Mouse (Mus musculus) limb, embryonic 12.5 days (tissue): ENCODE measurements at regions not wholly inside any gene's neighbourhood (a gene's known extent, or its start where the extent isn't known, plus 50 kb on each side); places are given as distances from the start of the nearest gene placed in this dataset.

Experiments
- ATAC-seq: fragments of 200-750 bp; cut with Nextera tagmentation; 2 replicates; pipeline ENCODE4 v1.8.0; 2017; ENCODE audit warnings: low read depth, moderate TSS enrichment; ENCODE audit not compliant: insufficient number of reproducible peaks, insufficient read depth, low FRiP score, low TSS enrichment
- H3K27ac ChIP-seq: fragments of 300-500 bp; sonication (generic); 2 replicates; pipeline ENCODE4 v1.5.1; 2016; ENCODE audit warnings: mild to moderate bottlenecking, moderate library complexity
- H3K27me3 ChIP-seq: fragments of 300-500 bp; sonication (generic); 2 replicates; pipeline ENCODE4 v1.6.1; 2016; ENCODE audit warnings: mild to moderate bottlenecking, moderate library complexity
- H3K36me3 ChIP-seq: fragments of 300-500 bp; sonication (generic); 2 replicates; pipeline ENCODE4 v1.6.1; 2016; ENCODE audit warnings: mild to moderate bottlenecking, moderate library complexity
- H3K4me1 ChIP-seq: fragments of 300-500 bp; sonication (generic); replicated peaks from 2 replicates; pipeline ENCODE4 v1.6.1; 2016
- H3K4me2 ChIP-seq: fragments of 300-500 bp; sonication (generic); 2 replicates; pipeline ENCODE4 v1.6.1; 2016; ENCODE audit warnings: mild to moderate bottlenecking, moderate library complexity
- H3K4me3 ChIP-seq: fragments of 300-500 bp; sonication (generic); replicated peaks from 2 replicates; pipeline ENCODE4 v1.5.1; 2016; ENCODE audit warnings: mild to moderate bottlenecking
- H3K9ac ChIP-seq: fragments of 300-500 bp; sonication (generic); replicated peaks from 2 replicates; pipeline ENCODE4 v1.6.1; 2016; ENCODE audit warnings: mild to moderate bottlenecking, moderate library complexity
- H3K9me3 ChIP-seq: fragments of 300-500 bp; sonication (generic); 2 replicates; pipeline ENCODE4 v1.6.1; 2016; ENCODE audit warnings: mild to moderate bottlenecking, moderate library complexity
- WGBS: fragments of 180-500 bp; shearing (Covaris S2); methylation state at CpG from one replicate; pipeline ENCODE4 v1.1.7; 2016; 5-methylcytosine and 5-hydroxymethylcytosine counted together

GRCm38 (mm10) chr5:50343681-50344080 lies 284.9 kb upstream of the Adgra3 start:
- H3K4me2 ChIP-seq = no peak overlapping the region
- H3K27me3 ChIP-seq = no peaks in the 10 kb centered on the region
- 67% methylated on average over 2 of the region's 2 CpGs for WGBS
- H3K9ac ChIP-seq = no peak overlapping the region
- no peak for ATAC-seq
- no peaks in the 10 kb centered on the region for H3K9me3 ChIP-seq
- no peaks in the 10 kb centered on the region for H3K36me3 ChIP-seq
- H3K4me3 ChIP-seq = no peak overlapping the region
- H3K27ac ChIP-seq = no peak overlapping the region
- H3K4me1 ChIP-seq = no peaks in the 10 kb centered on the region

DNA sequence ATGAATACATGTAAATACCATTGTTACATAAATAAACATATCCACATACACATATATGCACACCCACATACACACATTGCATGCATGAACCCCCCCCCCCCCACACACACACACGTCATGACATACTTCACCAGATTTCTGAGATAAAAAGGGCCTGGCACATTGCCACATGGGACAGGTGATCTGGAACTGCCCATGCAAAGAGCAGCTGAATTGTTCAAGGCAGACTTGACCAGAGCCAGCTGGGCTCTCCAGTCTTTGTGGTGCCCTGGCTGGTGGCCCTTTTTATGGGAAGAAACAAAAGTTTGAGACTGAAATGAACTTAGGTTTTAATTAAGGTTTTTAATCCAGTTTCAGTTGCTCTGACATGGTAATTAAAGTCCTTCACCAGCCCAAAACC lies 250.7 kb upstream of the Adgra3 start:
- no peak for ATAC-seq

GRCm38 (mm10) chr5:50303859-50304480 lies 245.2 kb upstream of the Adgra3 start:
- Histone ChIP-seq H3K4me3 (no peak overlapping the region), H3K4me1 (no peaks in the 10 kb centered on the region), H3K27me3 (no peaks in the 10 kb centered on the region), H3K9ac (no peak overlapping the region), H3K9me3 (no peaks in the 10 kb centered on the region), H3K27ac (no peak overlapping the region), H3K4me2 (no peak overlapping the region), H3K36me3 (no peaks in the 10 kb centered on the region)
- no peak for ATAC-seq
- 82% methylated on average over 1 of the region's 1 CpGs for WGBS

More for the DNA sequence above, 250.7 kb upstream of the Adgra3 start:
- no peak overlapping the region for H3K9ac ChIP-seq
- H3K27ac ChIP-seq = no peak overlapping the region
- no peaks in the 10 kb centered on the region for H3K9me3 ChIP-seq
- H3K4me2 ChIP-seq = no peak overlapping the region
- no peaks in the 10 kb centered on the region for H3K27me3 ChIP-seq
- WGBS = 74% methylated on average over 1 of the region's 1 CpGs
- no peak overlapping the region for H3K4me3 ChIP-seq
- H3K36me3 ChIP-seq = no peaks in the 10 kb centered on the region
- no peaks in the 10 kb centered on the region for H3K4me1 ChIP-seq

DNA sequence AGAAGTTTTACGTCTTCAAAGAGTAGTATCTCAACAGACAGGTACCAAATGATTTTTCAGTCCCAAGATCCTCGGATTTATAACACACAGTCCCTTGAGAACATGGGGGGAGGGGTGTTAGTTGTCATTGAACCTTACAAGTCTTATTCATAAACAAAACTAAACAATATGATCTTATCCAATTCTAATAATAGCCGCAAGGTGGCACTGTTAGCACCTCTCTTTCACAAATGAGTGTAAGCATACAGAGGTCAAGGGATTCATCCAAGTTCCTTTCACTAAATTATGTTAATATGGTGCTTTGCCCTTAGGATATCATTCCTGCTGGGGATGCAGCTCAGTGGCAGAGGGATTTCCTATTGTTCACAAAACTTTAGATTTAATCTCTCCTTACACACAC lies 235.0 kb upstream of the Adgra3 start:
- Histone ChIP-seq H3K9ac (no peak overlapping the region), H3K27me3 (no peaks in the 10 kb centered on the region), H3K4me3 (no peak overlapping the region), H3K36me3 (no peaks in the 10 kb centered on the region), H3K9me3 (no peaks in the 10 kb centered on the region), H3K27ac (no peak overlapping the region), H3K4me1 (no peaks in the 10 kb centered on the region), H3K4me2 (no peak overlapping the region)
- WGBS = 51% methylated on average over 3 of the region's 3 CpGs
- ATAC-seq = no peak

DNA sequence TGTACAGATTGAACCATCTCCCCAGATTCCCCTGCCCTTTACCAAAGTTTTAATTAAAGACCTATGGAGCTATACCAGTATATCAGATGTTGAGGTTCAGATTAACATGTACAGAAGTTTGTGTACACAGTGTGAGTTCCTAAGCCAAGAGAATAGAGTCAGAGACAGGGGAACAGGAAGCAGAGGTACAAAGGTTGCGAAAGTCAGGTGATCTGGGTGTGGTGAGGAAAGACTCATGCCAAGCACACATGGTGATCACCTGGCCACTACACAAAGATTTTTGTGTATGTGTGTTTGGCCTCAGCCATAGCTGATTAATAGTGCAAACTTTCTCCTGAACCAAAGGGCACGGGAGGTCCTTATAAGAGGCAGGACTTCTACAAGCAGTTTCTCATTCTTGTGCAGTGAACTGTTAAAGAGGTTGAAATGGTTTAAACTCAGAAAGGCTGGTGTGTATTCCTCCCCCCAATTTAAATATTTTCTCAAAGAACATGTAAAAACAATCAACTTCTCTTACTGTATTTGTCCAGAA lies 232.1 kb upstream of the Adgra3 start:
- Histone ChIP-seq H3K4me3 (no peak overlapping the region), H3K27ac (no peak overlapping the region), H3K9me3 (no peaks in the 10 kb centered on the region), H3K9ac (no peak overlapping the region), H3K36me3 (no peaks in the 10 kb centered on the region), H3K4me2 (no peak overlapping the region), H3K4me1 (no peaks in the 10 kb centered on the region), H3K27me3 (no peaks in the 10 kb centered on the region)
- 93% methylated on average over 2 of the region's 2 CpGs for WGBS
- ATAC-seq = no peak

- H3K4me2 ChIP-seq = no peak overlapping the region
- H3K4me3 ChIP-seq = no peak overlapping the region
- 83% methylated on average over 2 of the region's 2 CpGs for WGBS
- no peaks in the 10 kb centered on the region for H3K9me3 ChIP-seq
- no peaks in the 10 kb centered on the region for H3K36me3 ChIP-seq
- no peak overlapping the region for H3K9ac ChIP-seq
- H3K27ac ChIP-seq = no peak overlapping the region
- no peaks in the 10 kb centered on the region for H3K4me1 ChIP-seq
- no peaks in the 10 kb centered on the region for H3K27me3 ChIP-seq
- ATAC-seq = no peak
Measured at GRCm38 (mm10) chr5:50260417-50260816, 201.6 kb upstream of the Adgra3 start.

GRCm38 (mm10) chr5:50258017-50258416 lies 199.2 kb upstream of the Adgra3 start:
- no peak overlapping the region for H3K27ac ChIP-seq
- H3K9me3 ChIP-seq = no peaks in the 10 kb centered on the region
- WGBS = 94% methylated on average over 1 of the region's 1 CpGs
- no peak overlapping the region for H3K4me2 ChIP-seq
- H3K27me3 ChIP-seq = no peaks in the 10 kb centered on the region
- no peak overlapping the region for H3K9ac ChIP-seq
- H3K36me3 ChIP-seq = no peaks in the 10 kb centered on the region
- no peak overlapping the region for H3K4me3 ChIP-seq
- ATAC-seq = no peak
- no peaks in the 10 kb centered on the region for H3K4me1 ChIP-seq

GRCm38 (mm10) chr5:50234111-50234510 lies 175.3 kb upstream of the Adgra3 start:
- Histone ChIP-seq H3K9me3 (no peaks in the 10 kb centered on the region), H3K27ac (no peak overlapping the region), H3K9ac (no peak overlapping the region), H3K36me3 (no peaks in the 10 kb centered on the region), H3K27me3 (no peaks in the 10 kb centered on the region), H3K4me3 (no peak overlapping the region), H3K4me1 (no peaks in the 10 kb centered on the region), H3K4me2 (no peak overlapping the region)
- ATAC-seq = no peak
- 90% methylated on average over 2 of the region's 2 CpGs for WGBS

- ATAC-seq = no peak
- WGBS = 46% methylated on average over 4 of the region's 4 CpGs
Measured at GRCm38 (mm10) chr5:50216956-50217355, 158.2 kb upstream of the Adgra3 start.

DNA sequence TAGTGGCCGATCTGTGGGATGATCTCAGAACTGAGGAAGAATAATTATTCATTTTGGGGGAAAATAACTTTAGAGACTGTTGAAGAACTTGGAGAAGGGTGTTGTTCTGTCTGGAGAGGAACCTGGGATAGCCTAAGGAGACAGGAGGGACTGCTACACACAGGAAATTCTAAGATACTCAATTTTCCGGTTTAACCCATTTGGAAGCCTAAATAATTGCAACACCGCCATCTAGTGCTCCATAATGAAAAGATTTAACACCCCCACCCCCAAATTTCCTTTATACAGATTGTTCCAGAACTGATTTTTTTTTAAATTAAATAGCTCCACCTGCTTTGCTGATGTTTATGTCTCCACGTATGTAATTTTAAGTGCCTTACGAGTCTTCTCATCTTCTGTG lies 157.2 kb upstream of the Adgra3 start:
- Histone ChIP-seq H3K4me2 (no peak overlapping the region), H3K36me3 (no peaks in the 10 kb centered on the region), H3K27me3 (no peaks in the 10 kb centered on the region), H3K9ac (no peak overlapping the region), H3K9me3 (no peaks in the 10 kb centered on the region), H3K4me3 (no peak overlapping the region), H3K27ac (no peak overlapping the region), H3K4me1 (no peaks in the 10 kb centered on the region)
- no peak for ATAC-seq
- 46% methylated on average over 5 of the region's 5 CpGs for WGBS

More at GRCm38 (mm10) chr5:50216956-50217355, 158.2 kb upstream of the Adgra3 start:
- Histone ChIP-seq H3K36me3 (no peaks in the 10 kb centered on the region), H3K4me1 (no peaks in the 10 kb centered on the region), H3K9ac (no peak overlapping the region), H3K9me3 (no peaks in the 10 kb centered on the region), H3K27me3 (no peaks in the 10 kb centered on the region), H3K4me3 (no peak overlapping the region), H3K27ac (no peak overlapping the region), H3K4me2 (no peak overlapping the region)

DNA sequence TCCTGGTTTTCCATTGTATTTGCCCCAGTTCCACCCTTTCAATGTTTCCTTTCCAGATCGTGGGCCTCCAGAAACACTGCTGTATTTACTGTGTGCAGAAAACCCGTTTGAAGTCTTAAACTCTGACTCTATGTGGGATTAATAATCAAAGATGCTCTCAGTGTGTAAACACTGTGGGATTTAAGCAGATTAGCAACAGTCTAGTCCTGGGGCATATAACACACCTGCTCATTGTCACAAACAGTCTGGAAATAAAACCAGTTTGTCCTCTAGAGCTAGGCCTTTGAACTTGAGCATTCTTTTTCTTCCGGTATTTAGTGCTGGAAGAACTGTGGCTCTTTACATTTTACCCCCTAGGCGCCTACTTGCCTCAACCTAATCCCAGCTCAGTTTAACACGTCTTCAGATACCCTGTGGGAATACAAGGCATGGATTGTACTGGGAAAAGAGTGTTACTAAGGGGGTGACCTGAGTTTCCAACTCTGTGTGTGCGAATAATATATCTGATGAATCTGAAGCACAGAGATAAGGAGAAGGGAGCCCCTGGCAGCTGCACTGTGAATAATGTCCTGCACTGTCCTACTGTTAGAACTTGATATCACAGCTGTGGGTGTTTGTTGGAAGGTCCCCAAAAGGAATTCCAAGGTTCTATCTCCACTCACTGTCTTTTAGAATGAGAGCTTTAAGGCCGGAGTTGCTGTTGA lies 143.7 kb upstream of the Adgra3 start:
- H3K27ac ChIP-seq = 0 out of 2 replicates have a peak overlapping the region, but pooled peaks have one; percentile 53
- no peak; the same call in 1 of the 2 replicates for ATAC-seq
- WGBS = 56% methylated on average over 7 of the region's 7 CpGs

More for the DNA sequence above, 143.7 kb upstream of the Adgra3 start:
- Histone ChIP-seq H3K36me3 (no peaks in the 10 kb centered on the region), H3K27me3 (no peaks in the 10 kb centered on the region), H3K4me2 (no peak overlapping the region), H3K9ac (no peak overlapping the region), H3K4me3 (no peak overlapping the region), H3K9me3 (no peaks in the 10 kb centered on the region), H3K4me1 (peaks cover 7% of the 10 kb centered on the region; the same call in 1 of the 2 replicates)
